Mouse (Mus musculus) forebrain, embryonic 12.5 days (tissue): ENCODE results near the gene Rnf144b. TPM values are rescaled to one million over a fixed set of nuclear protein-coding genes. Genes with fewer than 3 reads are reported as not detected.

Experiments
- ATAC-seq: fragments of 200-750 bp; cut with Nextera tagmentation; 2 replicates; pipeline ENCODE4 v1.8.0; 2017; ENCODE audit warnings: moderate TSS enrichment; ENCODE audit not compliant: low FRiP score
- H3K27ac ChIP-seq: fragments of 300-500 bp; sonication (generic); 2 replicates; pipeline ENCODE4 v1.5.1; 2016; ENCODE audit warnings: mild to moderate bottlenecking
- H3K27me3 ChIP-seq: fragments of 300-500 bp; sonication (generic); 2 replicates; pipeline ENCODE4 v1.6.1; 2016; ENCODE audit warnings: mild to moderate bottlenecking
- H3K36me3 ChIP-seq: fragments of 300-500 bp; sonication (generic); replicated peaks from 2 replicates; pipeline ENCODE4 v1.6.1; 2016; ENCODE audit warnings: mild to moderate bottlenecking
- H3K4me1 ChIP-seq: fragments of 300-500 bp; sonication (generic); 2 replicates; pipeline ENCODE4 v1.6.1; 2016
- H3K4me2 ChIP-seq: fragments of 300-500 bp; sonication (generic); 2 replicates; pipeline ENCODE4 v1.6.1; 2016; ENCODE audit warnings: mild to moderate bottlenecking, moderate library complexity
- H3K4me3 ChIP-seq: fragments of 300-500 bp; sonication (generic); replicated peaks from 2 replicates; pipeline ENCODE4 v1.5.1; 2016; ENCODE audit warnings: mild to moderate bottlenecking
- H3K9ac ChIP-seq: fragments of 300-500 bp; sonication (generic); 2 replicates; pipeline ENCODE4 v1.6.1; 2016; ENCODE audit warnings: mild to moderate bottlenecking
- H3K9me3 ChIP-seq: fragments of 300-500 bp; sonication (generic); 2 replicates; pipeline ENCODE4 v1.6.1; 2016
- WGBS: fragments of 180-500 bp; shearing (Covaris S2); methylation state at CpG from one replicate; pipeline ENCODE4 v1.1.7; 2016; 5-methylcytosine and 5-hydroxymethylcytosine counted together
- polyA plus RNA-seq: library from polyadenylated mRNA; unstranded; fragments of >200 nt; fragmentation: Nextera tagmentation; extraction: Ambion mirVana; gene quantifications from 2 replicates; pipeline ENCODE4 v1.2.1, GENCODE M21; 2016

The Rnf144b gene
- polyA plus RNA-seq, 1 experiment from 2014 or later, result 0.56 TPM

GRCm38 (mm10) chr13:47228626-47229190 lies 106.3 kb downstream of the Rnf144b start:
- Histone ChIP-seq H3K27ac (no peak overlapping the region), H3K36me3 (no peaks in the 10 kb centered on the region), H3K9ac (no peak overlapping the region), H3K27me3 (0 out of 2 replicates have a peak, but pooled peaks cover 2% of the 10 kb centered on the region), H3K4me1 (peaks cover 15% of the 10 kb centered on the region), H3K9me3 (no peaks in the 10 kb centered on the region), H3K4me3 (no peak overlapping the region), H3K4me2 (no peak overlapping the region)
- WGBS, result 91% methylated on average over 12 of the region's 12 CpGs
- no peak for ATAC-seq

GRCm38 (mm10) chr13:47232163-47232562 lies 109.7 kb downstream of the Rnf144b start:
- H3K9ac ChIP-seq, result no peak overlapping the region
- no peak overlapping the region for H3K4me3 ChIP-seq
- H3K36me3 ChIP-seq, result no peaks in the 10 kb centered on the region
- no peaks in the 10 kb centered on the region for H3K4me1 ChIP-seq
- ATAC-seq, result no peak
- H3K27me3 ChIP-seq, result 0 out of 2 replicates have a peak, but pooled peaks cover 2% of the 10 kb centered on the region
- H3K9me3 ChIP-seq, result no peaks in the 10 kb centered on the region
- 76% methylated on average over 6 of the region's 6 CpGs for WGBS
- H3K27ac ChIP-seq, result no peak overlapping the region
- H3K4me2 ChIP-seq, result no peak overlapping the region

GRCm38 (mm10) chr13:47237376-47237775 lies 114.9 kb downstream of the Rnf144b start:
- H3K27ac ChIP-seq, result no peak overlapping the region
- no peak overlapping the region for H3K4me2 ChIP-seq
- no peak overlapping the region for H3K4me3 ChIP-seq
- WGBS, result 88% methylated on average over 8 of the region's 8 CpGs
- no peak overlapping the region for H3K9ac ChIP-seq
- no peaks in the 10 kb centered on the region for H3K4me1 ChIP-seq
- no peaks in the 10 kb centered on the region for H3K36me3 ChIP-seq
- no peaks in the 10 kb centered on the region for H3K9me3 ChIP-seq
- 0 out of 2 replicates have a peak, but pooled peaks cover 2% of the 10 kb centered on the region for H3K27me3 ChIP-seq
- no peak for ATAC-seq

- Histone ChIP-seq H3K9me3 (no peaks in the 10 kb centered on the region), H3K27ac (no peak overlapping the region), H3K27me3 (no peaks in the 10 kb centered on the region), H3K9ac (no peak overlapping the region), H3K36me3 (no peaks in the 10 kb centered on the region), H3K4me2 (no peak overlapping the region), H3K4me3 (no peak overlapping the region), H3K4me1 (no peaks in the 10 kb centered on the region)
- WGBS, result 86% methylated on average over 17 of the region's 17 CpGs
- ATAC-seq, result no peak
Measured at GRCm38 (mm10) chr13:47238131-47238530, 115.7 kb downstream of the Rnf144b start.

GRCm38 (mm10) chr13:47243569-47243968 lies 121.1 kb downstream of the Rnf144b start:
- no peak for ATAC-seq
- no peaks in the 10 kb centered on the region for H3K9me3 ChIP-seq
- peaks cover 22% of the 10 kb centered on the region for H3K4me1 ChIP-seq
- H3K4me2 ChIP-seq, result no peak overlapping the region
- no peak overlapping the region for H3K9ac ChIP-seq
- H3K36me3 ChIP-seq, result no peaks in the 10 kb centered on the region
- H3K27ac ChIP-seq, result no peak overlapping the region
- no peak overlapping the region for H3K4me3 ChIP-seq
- 90% methylated on average over 6 of the region's 6 CpGs for whole genome bisulfite sequencing
- no peaks in the 10 kb centered on the region for H3K27me3 ChIP-seq

- no peaks in the 10 kb centered on the region for H3K36me3 ChIP-seq
Measured at GRCm38 (mm10) chr13:47244771-47245170, 122.3 kb downstream of the Rnf144b start.

GRCm38 (mm10) chr13:47246459-47246858 lies 124.0 kb downstream of the Rnf144b start:
- no peaks in the 10 kb centered on the region for H3K27me3 ChIP-seq
- peaks cover 23% of the 10 kb centered on the region for H3K4me1 ChIP-seq
- H3K9ac ChIP-seq, result no peak overlapping the region
- H3K9me3 ChIP-seq, result no peaks in the 10 kb centered on the region
- H3K4me2 ChIP-seq, result no peak overlapping the region
- ATAC-seq, result no peak
- no peaks in the 10 kb centered on the region for H3K36me3 ChIP-seq
- H3K27ac ChIP-seq, result no peak overlapping the region
- H3K4me3 ChIP-seq, result no peak overlapping the region
- 76% methylated on average over 10 of the region's 10 CpGs for WGBS

More at GRCm38 (mm10) chr13:47244771-47245170, 122.3 kb downstream of the Rnf144b start:
- peaks cover 23% of the 10 kb centered on the region for H3K4me1 ChIP-seq
- no peak overlapping the region for H3K4me2 ChIP-seq
- ATAC-seq, result no peak
- H3K4me3 ChIP-seq, result no peak overlapping the region
- no peak overlapping the region for H3K27ac ChIP-seq
- H3K27me3 ChIP-seq, result no peaks in the 10 kb centered on the region
- H3K9ac ChIP-seq, result no peak overlapping the region
- WGBS, result 81% methylated on average over 11 of the region's 11 CpGs
- no peaks in the 10 kb centered on the region for H3K9me3 ChIP-seq

GRCm38 (mm10) chr13:47247156-47247800 lies 124.8 kb downstream of the Rnf144b start:
- no peak for ATAC-seq
- H3K4me2 ChIP-seq, result no peak overlapping the region
- no peak overlapping the region for H3K9ac ChIP-seq
- H3K27me3 ChIP-seq, result no peaks in the 10 kb centered on the region
- no peaks in the 10 kb centered on the region for H3K9me3 ChIP-seq
- 81% methylated on average over 13 of the region's 13 CpGs for WGBS
- no peaks in the 10 kb centered on the region for H3K36me3 ChIP-seq
- H3K4me3 ChIP-seq, result no peak overlapping the region
- H3K27ac ChIP-seq, result no peak overlapping the region
- peaks cover 23% of the 10 kb centered on the region for H3K4me1 ChIP-seq

- 58% methylated on average over 8 of the region's 8 CpGs for WGBS
- Histone ChIP-seq H3K4me3 (no peak overlapping the region), H3K27ac (peak overlapping the region; percentile 36), H3K27me3 (no peaks in the 10 kb centered on the region), H3K4me1 (peaks cover 23% of the 10 kb centered on the region), H3K36me3 (no peaks in the 10 kb centered on the region), H3K9ac (no peak overlapping the region), H3K9me3 (no peaks in the 10 kb centered on the region), H3K4me2 (no peak overlapping the region)
- no peak for ATAC-seq
Measured at GRCm38 (mm10) chr13:47248289-47249010, 126.0 kb downstream of the Rnf144b start.

- H3K36me3 ChIP-seq, result no peaks in the 10 kb centered on the region
- ATAC-seq, result no peak
- H3K9ac ChIP-seq, result no peak overlapping the region
- H3K4me1 ChIP-seq, result peaks cover 22% of the 10 kb centered on the region
- WGBS, result 93% methylated on average over 1 of the region's 1 CpGs
- H3K9me3 ChIP-seq, result no peaks in the 10 kb centered on the region
- no peak overlapping the region for H3K27ac ChIP-seq
- no peak overlapping the region for H3K4me2 ChIP-seq
- no peaks in the 10 kb centered on the region for H3K27me3 ChIP-seq
- H3K4me3 ChIP-seq, result no peak overlapping the region
Measured at GRCm38 (mm10) chr13:47250615-47251014, 128.2 kb downstream of the Rnf144b start.

GRCm38 (mm10) chr13:47251114-47251764 lies 128.8 kb downstream of the Rnf144b start:
- ATAC-seq, result no peak
- Histone ChIP-seq H3K9me3 (no peaks in the 10 kb centered on the region), H3K4me3 (no peak overlapping the region), H3K9ac (no peak overlapping the region), H3K4me1 (peaks cover 16% of the 10 kb centered on the region), H3K27me3 (no peaks in the 10 kb centered on the region), H3K36me3 (no peaks in the 10 kb centered on the region), H3K27ac (no peak overlapping the region), H3K4me2 (no peak overlapping the region)
- 89% methylated on average over 2 of the region's 2 CpGs for WGBS

- Histone ChIP-seq H3K27ac (no peak overlapping the region), H3K27me3 (no peaks in the 10 kb centered on the region), H3K9ac (no peak overlapping the region), H3K4me3 (no peak overlapping the region), H3K4me1 (peaks cover 9% of the 10 kb centered on the region), H3K4me2 (no peak overlapping the region), H3K36me3 (no peaks in the 10 kb centered on the region), H3K9me3 (no peaks in the 10 kb centered on the region)
- 79% methylated on average over 5 of the region's 5 CpGs for WGBS
- no peak for ATAC-seq
Measured at GRCm38 (mm10) chr13:47253711-47254110, 131.3 kb downstream of the Rnf144b start.
